Comparison of ENCODE assay signal across 11 mouse cellular contexts in the genomic region with DNA sequence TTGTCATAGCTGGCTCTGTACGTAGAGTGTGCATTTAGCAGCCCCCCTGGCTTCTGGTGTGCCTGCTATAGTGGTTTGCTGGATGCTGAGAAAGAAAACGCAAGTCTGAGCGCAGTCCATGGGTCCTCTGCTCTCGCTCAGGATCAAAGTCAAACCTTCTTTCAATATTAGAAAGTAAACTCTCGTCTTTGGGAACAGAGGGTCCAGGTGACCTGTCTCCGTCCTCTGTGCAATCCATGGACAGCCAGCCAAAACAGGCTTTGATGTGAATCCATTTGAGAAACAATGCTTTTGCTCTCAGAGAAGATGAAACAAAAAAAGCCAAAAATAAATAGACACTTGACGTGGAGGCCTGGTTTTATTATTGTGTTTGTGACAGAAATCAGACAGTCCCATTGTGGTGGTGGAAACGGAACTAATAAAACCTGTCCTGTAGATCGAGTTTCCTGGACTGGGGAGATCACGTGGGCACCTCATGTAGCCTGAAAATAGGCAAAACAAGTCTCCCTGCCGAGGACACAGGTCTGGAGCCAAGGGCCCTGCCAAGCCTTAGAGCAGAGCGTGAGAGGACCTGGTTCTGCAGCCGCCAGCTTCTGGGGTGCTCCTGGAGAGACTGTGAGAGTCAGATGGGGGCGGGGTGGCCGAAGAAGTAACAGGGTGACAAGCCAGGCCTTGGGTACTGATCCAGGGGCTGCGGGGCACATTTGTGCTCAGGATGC. TPM values are rescaled to one million over a fixed set of nuclear protein-coding genes. Genes with fewer than 3 reads are reported as not detected.
DNase-seq lines count a peak whose midpoint lies in the region; ATAC-seq lines count a peak whose summit lies in the region.
"Had no signal": no experiment of that assay in that cellular context is flagged by ENCODE, and none has a peak within 500 bp of the region (broad histone marks: within the 10 kb centered on the region; RNA-seq: fewer than 3 reads in every experiment).

No protein-coding gene starts in this region.

- DNase-seq in adrenal gland, postnatal 36 days = peak; percentile 17 to 31
- DNase-seq in adrenal gland, postnatal 4 days (ENCODE audit: low spot score in 2 of 2) = no peak
- DNase-seq in brain, adult 2 months (ENCODE audit: low read depth, low spot score) = peak; percentile 94
- peak; percentile 44 for DNase-seq in gastrocnemius, postnatal 25 days
- DNase-seq in heart, adult 11 months = no peak
- DNase-seq in T-cell, adult 2 months (ENCODE audit: low spot score) = no peak

- H3K27ac ChIP-seq in limb, embryonic 15.5 days = 0 out of 2 replicates have a peak overlapping the region, but pooled peaks have one; percentile 30
- H3K27ac ChIP-seq: hindbrain, embryonic 14.5 days; liver, embryonic 14.5 days had no signal

- no peaks in the 10 kb centered on the region for H3K27me3 ChIP-seq in limb, embryonic 15.5 days

- no peak overlapping the region for H3K4me3 ChIP-seq in limb, embryonic 15.5 days
- H3K4me3 ChIP-seq: erythroblast, embryonic 14.5 days had no signal

- no peaks in the 10 kb centered on the region for H3K9me3 ChIP-seq in limb, embryonic 15.5 days

- H3K4me1 ChIP-seq in limb, embryonic 15.5 days = peaks cover 7% of the 10 kb centered on the region; the same call in 1 of the 2 replicates

- H3K36me3 ChIP-seq in limb, embryonic 15.5 days = peaks cover 4% of the 10 kb centered on the region; the same call in 1 of the 2 replicates

- ATAC-seq in limb, embryonic 15.5 days (ENCODE audit: insufficient number of reproducible peaks, low FRiP score, low TSS enrichment, low read depth) = no peak
- no peak for ATAC-seq in frontal cortex, adult (ENCODE audit: low TSS enrichment)

- 52% methylated on average over 16 of the region's 16 CpGs for WGBS in limb, embryonic 15.5 days

- no peak overlapping the region for H3K9ac ChIP-seq in limb, embryonic 15.5 days
- H3K9ac ChIP-seq: hindbrain, embryonic 14.5 days; liver, embryonic 14.5 days had no signal

- H3K4me2 ChIP-seq in limb, embryonic 15.5 days = no peak overlapping the region
- H3K4me2 ChIP-seq: hindbrain, embryonic 14.5 days had no signal

RNA-seq across cellular contexts. Expression of a gene that starts 7.5 kb away (rescaled TPM):
- total RNA-seq in adrenal gland, postnatal 36 days (2021) = 10 to 100 TPM; 23.2 to 34.6 TPM
- total RNA-seq in adrenal gland, postnatal 4 days (2021) = 10 to 100 TPM; 29.5 to 30.9 TPM
- total RNA-seq in gastrocnemius, postnatal 25 days (2021) = 10 to 100 TPM; 10.2 to 11.3 TPM
- polyA plus RNA-seq in limb, embryonic 15.5 days (2015; fragmentation: Nextera tagmentation; extraction: Ambion mirVana) = 40.6 and 44.5 TPM in 2 replicates

RNA-seq across cellular contexts. Expression of a gene that starts 46.7 kb away (rescaled TPM):
- 1 to 10 TPM; 2.4 TPM for total RNA-seq in adrenal gland, postnatal 36 days (2021)
- 1 to 10 TPM; 7.3 to 8.0 TPM for total RNA-seq in adrenal gland, postnatal 4 days (2021)
- under 1 TPM; 0.36 to 0.62 TPM for total RNA-seq in gastrocnemius, postnatal 25 days (2021)
- 2.6 and 3.0 TPM in 2 replicates for polyA plus RNA-seq in limb, embryonic 15.5 days (2015; fragmentation: Nextera tagmentation; extraction: Ambion mirVana)

Comparison
In these comparisons a context has a peak if more than half of its experiments do, and no peak if none do; other contexts are left out.
1. DNase-seq: peak in adrenal gland, postnatal 36 days (2 of 2), brain, adult 2 months (single experiment) and gastrocnemius, postnatal 25 days (single experiment); none in adrenal gland, postnatal 4 days (0 of 2), heart, adult 11 months (single experiment) and T-cell, adult 2 months (single experiment).